Mouse (Mus musculus) neural tube, embryonic 11.5 days (tissue): ENCODE measurements around the gene Ppp1r1b. TPM values are rescaled to one million over a fixed set of nuclear protein-coding genes. Genes with fewer than 3 reads are reported as not detected.

Experiments used
- ATAC-seq: fragments of 200-750 bp; cut with Nextera tagmentation; 2 replicates; pipeline ENCODE4 v1.8.0; 2017; ENCODE audit warnings: moderate number of reproducible peaks, mild to moderate bottlenecking, moderate TSS enrichment, moderate library complexity; ENCODE audit not compliant: insufficient read depth, low FRiP score, low TSS enrichment
- DNase-seq: peaks from one replicate; pipeline ENCODE4 v3.0.0-alpha.2; 2015; ENCODE audit warnings: low spot score
- H3K27ac ChIP-seq: fragments of 300-500 bp; sonication (generic); 2 replicates; pipeline ENCODE4 v1.5.1; 2014; ENCODE audit warnings: low read depth, mild to moderate bottlenecking, low read length
- H3K27me3 ChIP-seq: fragments of 300-500 bp; sonication (generic); 2 replicates; pipeline ENCODE4 v1.6.1; 2014; ENCODE audit warnings: mild to moderate bottlenecking, low read length, mixed read lengths; ENCODE audit not compliant: control insufficient read depth, insufficient read depth
- H3K36me3 ChIP-seq: fragments of 300-500 bp; sonication (generic); 2 replicates; pipeline ENCODE4 v1.6.1; 2014; ENCODE audit warnings: mild to moderate bottlenecking, low read length, moderate library complexity, mixed read lengths; ENCODE audit not compliant: control insufficient read depth, insufficient read depth
- H3K4me1 ChIP-seq: fragments of 300-500 bp; sonication (generic); 2 replicates; pipeline ENCODE4 v1.6.1; 2014; ENCODE audit warnings: low read length, mixed read lengths; ENCODE audit not compliant: control insufficient read depth, insufficient read depth
- H3K4me2 ChIP-seq: fragments of 300-500 bp; sonication (generic); 2 replicates; pipeline ENCODE4 v1.6.1; 2014; ENCODE audit warnings: low read depth, mild to moderate bottlenecking, moderate library complexity
- H3K4me3 ChIP-seq: fragments of 300-500 bp; sonication (generic); 2 replicates; pipeline ENCODE4 v1.5.1; 2014; ENCODE audit warnings: low read depth, low read length
- H3K9ac ChIP-seq: fragments of 300-500 bp; sonication (generic); 2 replicates; pipeline ENCODE4 v1.6.1; 2014; ENCODE audit warnings: mild to moderate bottlenecking, low read length
- H3K9me3 ChIP-seq: fragments of 300-500 bp; sonication (generic); 2 replicates; pipeline ENCODE4 v1.6.1; 2016; ENCODE audit warnings: low read length; ENCODE audit not compliant: control insufficient read depth
- WGBS: fragments of 180-500 bp; shearing (Covaris S2); extraction: QIAGEN DNeasy Blood & Tissue Kit; methylation state at CpG from one replicate; pipeline ENCODE4 v1.1.7; 2014; 5-methylcytosine and 5-hydroxymethylcytosine counted together
- polyA plus RNA-seq: library from polyadenylated mRNA; unstranded; fragments of >200 nt; fragmentation: Nextera tagmentation; extraction: Ambion mirVana; gene quantifications from 2 replicates; pipeline ENCODE4 v1.2.1, GENCODE M21; 2014

The Ppp1r1b gene
- 0.15 TPM in 1 of 2 replicates, not detected in the other for polyA plus RNA-seq

DNA sequence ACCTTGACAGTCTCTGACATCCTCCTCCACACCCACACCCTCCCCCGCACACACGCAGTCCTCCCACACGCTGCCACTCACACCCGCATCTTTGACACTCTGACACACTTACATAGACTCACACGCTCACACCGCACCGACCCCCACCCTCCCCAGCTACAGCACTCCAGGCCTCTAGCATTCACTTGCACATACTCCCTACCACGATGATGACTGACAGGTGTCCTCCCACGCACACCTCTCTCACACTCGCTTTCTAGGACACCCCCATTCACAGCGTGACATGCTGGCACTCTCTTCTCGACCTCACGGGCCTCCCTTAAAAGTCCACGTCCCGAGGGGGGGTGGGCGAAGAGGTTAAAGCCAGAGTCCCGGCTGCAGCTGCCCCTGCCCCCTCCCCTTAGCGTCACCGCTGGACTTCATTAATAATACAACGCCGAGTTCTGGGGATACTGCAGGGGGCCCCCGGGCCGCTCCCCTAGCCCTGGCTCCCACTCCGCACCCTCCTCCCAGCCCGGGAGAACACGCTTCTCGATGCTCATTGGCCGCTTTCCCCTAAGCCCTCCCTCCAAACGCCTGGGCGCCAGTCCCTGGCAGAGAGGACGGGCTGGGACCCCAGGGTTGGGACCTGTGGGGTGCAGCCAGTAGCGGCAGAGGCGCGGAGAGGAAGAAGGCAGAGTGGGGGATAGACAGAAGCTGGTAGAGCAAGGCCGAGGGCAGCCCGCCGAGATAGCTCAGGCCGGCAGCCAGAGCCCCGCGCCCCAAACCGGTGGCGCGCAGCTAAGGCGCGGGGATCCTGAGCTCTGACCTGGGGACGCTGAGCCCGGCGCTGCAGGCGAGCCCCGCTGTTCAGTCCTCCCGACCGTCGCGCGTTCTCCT lies at the start of gene Ppp1r1b:
Gene Ppp1r1b, plus strand, starts transcription at position 322 of the 879 bp plus-strand sequence.
- H3K9ac ChIP-seq = peak within 1 kb of the TSS; percentile 5; the same call in 1 of the 2 replicates
- peak within 1 kb of the TSS; percentile 35 for H3K4me3 ChIP-seq
- H3K4me2 ChIP-seq = peak within 1 kb of the TSS; percentile 49
- H3K4me1 ChIP-seq = peaks cover 3% of the 10 kb centered on the region; the same call in 1 of the 2 replicates
- peaks cover 83% of the 10 kb centered on the region for H3K27me3 ChIP-seq
- H3K27ac ChIP-seq = no peak within 1 kb of the TSS
- H3K36me3 ChIP-seq = no peaks in the 10 kb centered on the region
- no peak for ATAC-seq
- no peaks in the 10 kb centered on the region for H3K9me3 ChIP-seq
- under 1% methylated on average over 55 of the region's 55 CpGs for WGBS
- no peak for DNase-seq

DNA sequence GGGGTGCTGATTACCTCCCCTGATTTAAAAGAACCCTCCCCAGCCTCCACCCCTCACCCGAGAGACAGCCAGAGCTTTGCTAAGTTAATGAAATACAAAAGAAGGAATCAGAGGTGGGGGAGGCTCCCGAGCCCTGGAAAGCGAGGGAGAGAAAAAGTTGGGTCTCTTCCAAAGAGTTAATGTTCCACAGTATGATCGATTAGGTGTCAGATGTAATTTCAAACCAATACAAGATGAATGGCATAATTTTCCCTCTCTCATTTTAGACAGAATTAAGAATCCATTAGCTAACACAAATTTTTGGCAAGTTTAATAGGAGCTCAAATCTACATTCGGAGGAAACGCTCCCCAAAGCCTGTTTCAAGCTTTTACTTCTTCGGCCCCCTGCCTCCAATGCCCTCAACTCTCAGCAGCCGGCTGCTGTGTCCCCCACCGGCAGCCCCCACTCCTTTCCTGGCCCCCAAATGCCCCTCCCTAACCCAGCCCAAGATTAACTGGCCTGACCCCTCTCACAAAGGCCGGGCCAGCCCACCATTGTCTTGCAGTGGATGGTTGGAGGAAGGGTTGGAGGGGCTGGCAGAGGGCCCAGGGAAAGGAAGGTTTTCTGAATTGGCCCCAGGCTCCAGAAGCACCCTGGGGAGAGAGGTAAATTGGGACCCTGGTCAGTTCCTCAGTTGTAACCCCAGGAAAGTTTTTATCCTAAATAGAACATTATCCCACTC lies 49.6 kb upstream of the Ppp1r1b start:
- Histone ChIP-seq H3K4me2 (no peak overlapping the region), H3K27me3 (peaks cover 25% of the 10 kb centered on the region), H3K27ac (no peak overlapping the region), H3K4me3 (no peak overlapping the region), H3K36me3 (no peaks in the 10 kb centered on the region), H3K9ac (no peak overlapping the region), H3K9me3 (no peaks in the 10 kb centered on the region), H3K4me1 (peaks cover 19% of the 10 kb centered on the region)
- 5% methylated on average over 10 of the region's 10 CpGs for WGBS
- DNase-seq (no peak), ATAC-seq (no peak)

DNA sequence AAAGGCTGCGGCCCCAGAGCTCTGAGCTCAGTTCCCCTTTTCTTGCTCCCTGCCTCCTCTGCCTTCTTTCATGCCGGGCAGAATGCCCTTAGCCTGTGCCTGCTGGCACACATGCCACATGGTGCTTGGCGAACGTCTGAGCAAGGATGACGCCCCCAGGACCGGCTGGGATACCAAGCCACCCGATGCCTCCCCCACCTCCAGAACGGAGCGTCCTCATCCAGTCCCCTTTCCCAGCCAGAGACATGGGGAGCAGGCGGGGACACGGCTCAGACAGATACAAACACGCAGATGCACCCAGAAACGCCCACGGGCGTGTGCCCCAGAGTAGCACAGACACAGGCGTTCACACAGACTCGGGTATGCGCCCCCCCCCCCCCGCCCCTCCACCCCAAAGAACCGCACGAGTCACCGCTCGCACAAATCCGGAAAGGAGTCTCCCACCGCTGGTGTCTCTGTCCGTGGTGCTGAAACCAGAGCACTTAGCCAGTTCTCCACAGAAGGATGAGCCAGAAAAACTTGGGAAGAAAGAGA lies 34.3 kb upstream of the Ppp1r1b start:
- Histone ChIP-seq H3K4me3 (no peak overlapping the region), H3K9ac (no peak overlapping the region), H3K4me1 (no peaks in the 10 kb centered on the region), H3K27me3 (peaks cover 52% of the 10 kb centered on the region), H3K9me3 (no peaks in the 10 kb centered on the region), H3K27ac (no peak overlapping the region), H3K36me3 (no peaks in the 10 kb centered on the region), H3K4me2 (no peak overlapping the region)
- ATAC-seq (no peak), DNase-seq (peak; percentile 75)
- WGBS = 1% methylated on average over 22 of the region's 26 CpGs

DNA sequence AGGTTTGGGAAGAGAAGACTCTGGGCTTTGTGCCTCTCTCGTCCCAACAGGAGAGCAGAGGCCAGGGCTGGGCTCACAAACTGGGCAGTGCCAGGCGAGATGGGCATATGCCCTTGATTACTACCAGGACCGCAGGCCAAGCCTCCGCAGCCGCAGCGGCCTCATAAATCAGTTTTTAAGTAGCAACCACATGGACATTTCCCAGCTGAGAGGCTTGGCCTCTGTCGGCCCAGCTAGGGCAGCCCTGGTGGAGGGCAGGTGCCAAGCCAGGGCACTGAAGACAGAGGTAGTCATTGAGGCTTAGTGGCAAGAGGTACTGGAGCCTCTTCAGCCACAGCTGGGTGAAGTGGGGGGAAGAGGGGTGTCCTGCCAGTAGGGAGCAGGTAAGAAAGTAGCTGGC lies 30.7 kb upstream of the Ppp1r1b start:
- Histone ChIP-seq H3K4me3 (no peak overlapping the region), H3K36me3 (no peaks in the 10 kb centered on the region), H3K9me3 (no peaks in the 10 kb centered on the region), H3K4me1 (no peaks in the 10 kb centered on the region), H3K27ac (no peak overlapping the region), H3K4me2 (no peak overlapping the region), H3K27me3 (peaks cover 88% of the 10 kb centered on the region), H3K9ac (no peak overlapping the region)
- WGBS = 3% methylated on average over 7 of the region's 7 CpGs
- DNase-seq = peak; percentile 10
- no peak for ATAC-seq

DNA sequence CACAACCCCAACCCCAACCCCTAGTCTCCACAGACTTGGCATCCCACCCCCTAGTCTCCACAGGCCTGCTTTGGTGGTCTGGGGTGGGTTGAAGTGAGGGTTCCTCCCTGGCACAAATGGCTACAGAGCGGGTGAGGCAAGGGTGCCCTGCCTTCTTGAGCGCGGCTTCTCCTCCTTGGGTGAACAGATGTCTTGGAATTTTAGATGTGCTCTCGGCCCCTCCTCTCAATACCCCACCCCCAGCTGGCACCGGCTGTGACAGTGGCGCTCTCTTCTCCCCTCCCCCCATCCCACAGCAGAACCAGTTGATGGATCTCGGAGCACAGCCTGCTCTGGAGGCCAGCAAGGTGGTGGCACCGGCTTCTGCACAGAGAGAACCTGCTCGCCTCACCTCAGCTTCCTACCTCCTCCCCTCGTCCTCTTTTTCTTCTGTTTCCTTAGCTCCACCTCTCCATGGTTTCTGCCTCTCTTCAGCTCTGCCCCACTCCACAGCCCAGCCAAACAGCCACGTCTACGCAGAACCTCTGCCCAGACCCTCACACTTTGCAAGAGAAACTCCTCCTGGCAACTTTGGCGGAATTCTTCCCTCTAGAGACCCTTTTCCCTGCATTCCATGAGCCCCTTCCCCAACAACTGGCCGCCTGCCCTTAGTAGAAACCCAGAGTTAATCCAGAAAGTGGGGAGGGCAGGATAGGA lies 29.6 kb upstream of the Ppp1r1b start:
- peak; percentile 13 for DNase-seq
- no peaks in the 10 kb centered on the region for H3K4me1 ChIP-seq
- no peak overlapping the region for H3K27ac ChIP-seq

DNA sequence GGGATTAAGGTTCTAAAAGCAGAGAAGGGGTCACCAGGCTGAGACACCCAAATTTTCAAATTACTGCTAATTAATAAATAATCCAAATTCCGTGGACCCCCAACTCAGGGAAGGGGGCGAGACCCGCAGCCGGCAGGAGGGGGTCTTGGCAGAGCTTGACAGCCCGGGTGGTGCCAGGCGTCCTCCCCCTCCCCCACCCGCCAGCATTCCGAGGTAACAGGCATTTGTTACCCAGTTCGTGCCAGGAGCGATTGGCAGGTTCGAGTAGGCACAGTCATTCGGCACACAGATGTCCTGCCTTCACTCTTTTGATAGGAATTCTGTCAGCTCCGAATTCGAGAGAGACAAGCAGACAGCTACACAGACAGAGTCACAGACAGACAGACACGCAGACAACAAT lies 29.1 kb upstream of the Ppp1r1b start:
- Histone ChIP-seq H3K9me3 (no peaks in the 10 kb centered on the region), H3K4me1 (no peaks in the 10 kb centered on the region), H3K27me3 (peaks cover 94% of the 10 kb centered on the region), H3K36me3 (no peaks in the 10 kb centered on the region), H3K27ac (no peak overlapping the region), H3K4me3 (no peak overlapping the region), H3K9ac (no peak overlapping the region), H3K4me2 (no peak overlapping the region)
- WGBS = 3% methylated on average over 15 of the region's 15 CpGs
- DNase-seq (peak; percentile 9), ATAC-seq (no peak)

More for the DNA sequence above, 29.6 kb upstream of the Ppp1r1b start:
- H3K4me2 ChIP-seq = no peak overlapping the region
- peaks cover 93% of the 10 kb centered on the region for H3K27me3 ChIP-seq
- no peaks in the 10 kb centered on the region for H3K9me3 ChIP-seq
- ATAC-seq = no peak
- H3K36me3 ChIP-seq = no peaks in the 10 kb centered on the region
- WGBS = 0% methylated on average over 14 of the region's 14 CpGs
- no peak overlapping the region for H3K4me3 ChIP-seq
- no peak overlapping the region for H3K9ac ChIP-seq

DNA sequence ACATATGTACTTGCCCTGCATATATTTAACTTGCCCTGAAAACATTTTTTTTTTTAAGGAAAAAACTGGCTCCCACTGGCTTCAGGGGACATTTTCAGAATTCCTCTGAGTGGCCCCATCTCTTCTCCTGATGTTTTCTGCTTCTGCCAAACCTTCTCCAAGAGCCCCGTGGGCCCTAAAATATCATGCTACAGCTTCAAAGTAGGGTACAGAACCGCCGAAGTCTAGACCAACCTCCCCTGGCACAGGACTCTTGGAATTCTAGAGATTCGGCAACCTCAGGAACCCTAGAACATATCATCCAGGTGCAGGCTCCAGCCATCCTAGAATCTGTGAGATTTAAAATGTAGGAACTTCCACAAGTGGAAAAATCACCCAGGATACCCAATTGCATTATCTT lies 28.7 kb upstream of the Ppp1r1b start:
- H3K4me2 ChIP-seq = no peak overlapping the region
- H3K27me3 ChIP-seq = peaks cover 96% of the 10 kb centered on the region
- ATAC-seq = no peak
- DNase-seq = peak; percentile 9
- H3K36me3 ChIP-seq = no peaks in the 10 kb centered on the region
- 8% methylated on average over 4 of the region's 4 CpGs for WGBS
- no peaks in the 10 kb centered on the region for H3K9me3 ChIP-seq
- no peak overlapping the region for H3K27ac ChIP-seq
- H3K4me1 ChIP-seq = no peaks in the 10 kb centered on the region
- no peak overlapping the region for H3K4me3 ChIP-seq
- H3K9ac ChIP-seq = no peak overlapping the region

DNA sequence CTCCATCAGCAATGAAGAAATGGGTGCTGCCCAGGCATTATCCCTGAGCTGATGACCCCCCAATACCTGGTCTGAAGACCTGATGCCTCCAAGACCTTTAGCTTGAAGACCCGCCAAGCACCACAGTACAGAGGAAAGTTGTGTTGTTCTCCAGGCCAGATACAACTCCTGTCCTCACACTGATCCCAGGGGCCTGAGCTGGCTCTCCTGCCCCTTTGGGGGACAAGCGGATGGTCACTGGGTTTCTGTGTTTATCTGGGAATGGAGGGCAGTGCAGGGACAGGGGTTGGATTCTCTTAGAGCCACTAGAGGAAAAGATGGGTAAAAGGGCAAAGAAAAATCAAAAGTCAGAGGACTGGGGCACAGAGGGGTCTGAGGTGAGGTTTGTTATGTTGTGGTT lies 28.3 kb upstream of the Ppp1r1b start:
- Histone ChIP-seq H3K4me3 (no peak overlapping the region), H3K27ac (no peak overlapping the region), H3K9me3 (no peaks in the 10 kb centered on the region), H3K4me2 (no peak overlapping the region), H3K9ac (no peak overlapping the region), H3K36me3 (no peaks in the 10 kb centered on the region), H3K4me1 (no peaks in the 10 kb centered on the region), H3K27me3 (peaks cover 99% of the 10 kb centered on the region)
- no peak for ATAC-seq
- peak; percentile 10 for DNase-seq
- WGBS = 3% methylated on average over 2 of the region's 2 CpGs
